In the genomic region with DNA sequence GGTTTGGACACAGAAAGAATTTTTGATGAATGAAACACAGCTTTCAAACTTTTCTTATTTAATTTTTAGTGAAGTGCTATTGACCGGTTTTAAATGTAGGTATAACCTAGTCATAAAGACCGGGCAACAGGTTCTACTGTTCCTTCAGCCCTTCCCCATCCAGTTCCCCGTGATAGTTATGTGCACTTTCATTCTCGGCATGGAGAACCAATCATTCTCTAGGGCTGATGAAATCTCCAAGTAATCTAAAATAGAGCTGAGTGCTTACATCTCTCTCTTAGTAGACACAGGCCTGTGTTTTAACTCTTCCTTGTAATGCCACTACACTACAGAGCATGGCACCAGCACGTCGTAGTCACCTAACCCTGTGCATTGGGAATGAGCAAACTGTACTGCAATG, we compare ENCODE assay signal across 28 mouse cellular contexts. TPM values are rescaled to one million over a fixed set of nuclear protein-coding genes. Genes with fewer than 3 reads are reported as not detected.
"Had no signal": no experiment of that assay in that cellular context is flagged by ENCODE, and none has a peak within 500 bp of the region (broad histone marks: within the 10 kb centered on the region; RNA-seq: fewer than 3 reads in every experiment).

No protein-coding gene starts in this region.

- H3K4me3 ChIP-seq: gastrocnemius, adult 2 months; heart, adult 2 months; heart, embryonic 13.5 days; heart, embryonic 15.5 days; hindbrain, embryonic 10.5 days; hindbrain, embryonic 12.5 days; intestine, embryonic 15.5 days; limb, embryonic 13.5 days; limb, embryonic 15.5 days; liver, embryonic 12.5 days had no signal

- H3K27me3 ChIP-seq: heart, embryonic 13.5 days; heart, embryonic 15.5 days; hindbrain, embryonic 12.5 days; intestine, embryonic 15.5 days; limb, embryonic 13.5 days; limb, embryonic 15.5 days; liver, embryonic 12.5 days had no signal

- H3K9ac ChIP-seq: heart, embryonic 13.5 days; heart, embryonic 15.5 days; hindbrain, embryonic 12.5 days; hindbrain, embryonic 14.5 days; intestine, embryonic 15.5 days; limb, embryonic 13.5 days; limb, embryonic 15.5 days; liver, embryonic 12.5 days had no signal

- H3K4me2 ChIP-seq: heart, embryonic 11.5 days; heart, embryonic 13.5 days; heart, embryonic 15.5 days; hindbrain, embryonic 12.5 days; hindbrain, embryonic 14.5 days; intestine, embryonic 15.5 days; limb, embryonic 13.5 days; limb, embryonic 15.5 days; liver, embryonic 12.5 days had no signal

- H3K27ac ChIP-seq: gastrocnemius, adult 2 months; heart, adult 2 months; heart, embryonic 13.5 days; heart, embryonic 15.5 days; hindbrain, embryonic 10.5 days; hindbrain, embryonic 12.5 days; hindbrain, embryonic 14.5 days; intestine, embryonic 15.5 days; kidney, postnatal 0 days; limb, embryonic 13.5 days; limb, embryonic 15.5 days; liver, embryonic 12.5 days had no signal

- H3K36me3 ChIP-seq: heart, embryonic 13.5 days; heart, embryonic 15.5 days; hindbrain, embryonic 10.5 days; hindbrain, embryonic 12.5 days; intestine, embryonic 15.5 days; limb, embryonic 13.5 days; limb, embryonic 15.5 days; liver, embryonic 12.5 days had no signal

- H3K9me3 ChIP-seq: heart, embryonic 13.5 days; heart, embryonic 15.5 days; hindbrain, embryonic 10.5 days; hindbrain, embryonic 12.5 days; intestine, embryonic 15.5 days; limb, embryonic 13.5 days; limb, embryonic 15.5 days; liver, embryonic 12.5 days had no signal

- DNase-seq: gastrocnemius, adult 2 months; gastrocnemius, postnatal 10 days; gastrocnemius, postnatal 25 days; heart, adult 2 months; heart, postnatal 14 days; heart, postnatal 4 days; kidney, adult 18-20 months; kidney, adult 8-10 months; kidney, postnatal 14 days; kidney, postnatal 36 days; layer of hippocampus, adult 9-11 months; layer of hippocampus, postnatal 36 days; left cerebral cortex, postnatal 4 days had no signal

- ATAC-seq: hindbrain, embryonic 16.5 days; inflammation-experienced regulatory T-cells, adult 6 months; intestine, embryonic 15.5 days; intestine, postnatal 0 days; liver, embryonic 12.5 days had no signal

- H3K4me1 ChIP-seq: heart, embryonic 13.5 days; heart, embryonic 15.5 days; hindbrain, embryonic 10.5 days; hindbrain, embryonic 12.5 days; intestine, embryonic 15.5 days; limb, embryonic 13.5 days; limb, embryonic 15.5 days had no signal

RNA-seq across cellular contexts. Expression of a gene that starts 8.9 kb away (rescaled TPM):
- polyA plus RNA-seq: inflammation-experienced regulatory T-cells, adult 6 months had no signal

RNA-seq across cellular contexts. Expression of a gene that starts 39.5 kb away (rescaled TPM):
- total RNA-seq: heart, adult 2 months; heart, postnatal 4 days had no signal
- polyA plus RNA-seq: intestine, postnatal 0 days; large intestine, adult 2 months had no signal
